Mouse (Mus musculus) layer of hippocampus, adult 9-11 months (tissue): Measurements from ENCODE around the gene Luc7l3.

Source experiments
- DNase-seq: peaks from one replicate; pipeline ENCODE4 v3.0.0; 2022

The Luc7l3 gene

DNA sequence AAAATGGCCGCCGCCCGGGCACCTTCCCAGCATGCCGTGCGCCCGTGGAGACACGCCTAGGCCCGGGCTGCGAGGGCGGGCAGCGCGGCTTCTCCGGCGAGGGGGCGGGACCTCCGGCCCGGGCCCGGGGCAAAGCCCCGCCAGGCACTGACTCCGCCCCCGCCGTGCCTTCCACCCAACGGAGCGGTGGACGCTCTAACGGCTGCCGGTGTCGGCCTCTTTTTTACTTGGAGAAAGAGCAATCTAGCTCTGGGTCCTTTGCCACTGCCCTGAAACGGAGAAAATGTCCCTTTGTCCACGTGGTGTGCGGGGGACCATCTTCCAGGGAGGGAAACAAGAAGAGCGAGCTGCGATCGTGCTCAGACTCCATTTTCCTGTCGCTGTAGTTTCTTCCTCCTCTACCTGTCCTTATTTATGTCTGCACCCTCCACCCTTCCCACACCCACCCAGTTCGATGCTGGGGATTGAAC is at the start of gene Luc7l3:
TSS of gene Luc7l3 (minus strand) at position 58 of the 470 bp plus-strand sequence.
- DNase-seq = peak; percentile 92

DNA sequence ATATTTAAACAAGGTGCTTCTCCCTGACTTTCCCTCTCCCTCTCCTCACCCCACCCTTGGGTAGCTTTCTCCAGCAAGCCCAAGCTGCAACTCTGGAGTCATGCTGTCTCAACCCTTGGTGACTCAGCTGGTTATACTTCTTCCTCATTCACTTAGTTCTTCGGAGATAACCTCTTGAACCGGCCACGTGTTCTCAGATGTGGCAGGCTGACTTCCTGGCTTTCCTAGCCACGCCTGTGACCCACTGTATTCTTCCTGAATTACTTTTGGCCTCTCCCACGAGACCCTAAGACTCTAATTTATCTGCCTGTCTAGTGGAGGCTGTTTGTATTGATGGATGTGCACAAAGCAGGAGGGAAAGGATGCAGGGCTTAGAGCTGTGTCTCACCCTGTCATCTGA is 49.0 kb upstream of the Luc7l3 start:
- no peak for DNase-seq

DNA sequence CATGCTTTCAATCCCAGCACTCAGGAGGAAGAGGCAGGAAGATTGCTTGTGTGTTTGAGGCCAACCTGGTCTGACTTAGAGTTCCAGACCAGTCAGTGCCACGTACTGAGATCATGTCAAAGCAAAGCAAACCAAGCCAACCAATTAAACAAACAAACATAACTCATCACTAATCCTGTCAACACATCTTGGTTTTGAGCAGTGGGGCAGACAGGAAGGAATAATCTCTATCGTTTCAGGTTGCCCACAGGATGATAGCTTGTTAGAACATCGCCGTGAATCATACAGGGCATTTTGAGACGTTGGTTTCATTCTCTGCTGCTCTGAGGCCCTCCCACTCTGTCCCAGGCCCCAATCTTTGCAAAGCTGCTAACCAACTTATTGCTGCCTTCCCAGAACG is 48.2 kb upstream of the Luc7l3 start:
- no peak for DNase-seq

DNA sequence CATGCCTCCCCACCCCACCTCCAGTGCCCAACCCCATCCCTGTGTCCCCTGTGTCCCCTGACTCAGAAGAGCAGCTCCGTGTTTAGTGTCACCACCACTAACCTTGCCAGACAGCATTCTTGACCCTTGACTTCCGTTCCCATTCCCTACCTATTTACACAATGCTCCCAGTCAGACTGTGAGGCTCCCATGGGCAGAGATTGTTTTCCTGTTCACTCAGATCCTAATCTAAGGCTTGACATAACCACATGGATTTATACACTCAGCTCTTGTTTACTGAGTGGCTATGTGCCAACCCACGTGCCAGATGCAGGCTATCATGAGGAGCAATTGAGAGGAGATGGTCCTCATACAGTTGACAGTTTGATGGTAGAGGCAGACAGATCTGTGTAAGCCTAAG is 43.6 kb upstream of the Luc7l3 start:
- DNase-seq = no peak

DNA sequence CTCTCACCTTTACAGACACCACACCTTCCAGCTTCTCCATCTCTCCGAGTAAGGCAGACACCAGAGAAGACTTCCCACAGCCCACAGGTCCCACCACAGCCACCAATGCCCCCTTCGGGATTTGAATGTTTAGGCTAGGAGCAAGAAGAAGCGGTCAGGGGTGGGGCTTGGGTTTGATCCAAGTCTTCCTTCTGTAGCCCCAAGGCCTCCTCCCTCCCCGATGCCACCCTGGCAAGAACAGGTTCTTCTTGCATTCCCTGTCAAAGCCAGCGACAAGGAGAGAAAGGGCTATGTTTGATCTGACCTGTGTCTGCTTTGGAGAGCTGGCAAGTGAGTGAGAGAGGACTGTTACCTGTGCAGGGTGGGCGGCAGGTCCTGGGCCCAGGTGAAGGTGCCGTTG is 41.9 kb upstream of the Luc7l3 start:
- DNase-seq = no peak

DNA sequence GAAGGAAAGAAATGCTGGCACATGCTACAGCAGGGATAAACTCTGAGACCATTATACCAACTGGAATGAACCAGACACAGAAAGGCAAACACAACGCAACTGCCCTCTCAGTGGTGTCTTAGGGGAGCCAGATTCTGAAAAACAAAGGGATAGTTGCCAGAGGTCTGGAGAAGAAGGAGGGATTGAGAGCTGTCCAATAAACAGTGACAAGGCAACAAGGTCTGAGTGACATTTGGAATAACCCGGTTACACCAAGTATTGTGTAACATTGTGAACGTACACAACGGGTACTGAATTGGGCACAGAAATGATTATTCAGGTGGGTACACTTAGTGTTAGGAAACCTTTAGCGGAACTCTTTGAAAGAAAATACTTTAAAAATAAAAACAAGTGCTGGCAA is 40.3 kb upstream of the Luc7l3 start:
- no peak for DNase-seq

- no peak for DNase-seq
Measured at GRCm38 (mm10) chr11:94361166-94361870, 39.5 kb upstream of the Luc7l3 start.

DNA sequence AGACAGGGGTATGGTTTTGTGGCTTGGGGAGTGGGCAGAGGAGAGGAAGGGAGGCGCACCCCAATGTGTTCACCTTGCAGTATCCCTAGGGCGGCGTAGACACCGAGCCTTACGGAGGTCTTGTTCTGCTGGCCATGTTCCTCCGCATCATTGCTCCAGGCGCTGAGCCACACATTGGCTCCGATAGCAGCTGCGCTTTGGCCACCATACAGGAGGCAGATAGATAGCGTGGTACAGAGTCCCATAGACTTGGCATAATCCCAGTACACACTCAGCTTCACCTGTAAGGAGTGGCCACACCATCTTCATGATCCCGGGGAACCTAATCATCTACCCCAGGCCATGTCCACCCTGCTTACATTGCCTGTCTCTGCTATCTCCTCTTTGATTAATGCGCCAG is 37.4 kb upstream of the Luc7l3 start:
- DNase-seq = no peak

DNA sequence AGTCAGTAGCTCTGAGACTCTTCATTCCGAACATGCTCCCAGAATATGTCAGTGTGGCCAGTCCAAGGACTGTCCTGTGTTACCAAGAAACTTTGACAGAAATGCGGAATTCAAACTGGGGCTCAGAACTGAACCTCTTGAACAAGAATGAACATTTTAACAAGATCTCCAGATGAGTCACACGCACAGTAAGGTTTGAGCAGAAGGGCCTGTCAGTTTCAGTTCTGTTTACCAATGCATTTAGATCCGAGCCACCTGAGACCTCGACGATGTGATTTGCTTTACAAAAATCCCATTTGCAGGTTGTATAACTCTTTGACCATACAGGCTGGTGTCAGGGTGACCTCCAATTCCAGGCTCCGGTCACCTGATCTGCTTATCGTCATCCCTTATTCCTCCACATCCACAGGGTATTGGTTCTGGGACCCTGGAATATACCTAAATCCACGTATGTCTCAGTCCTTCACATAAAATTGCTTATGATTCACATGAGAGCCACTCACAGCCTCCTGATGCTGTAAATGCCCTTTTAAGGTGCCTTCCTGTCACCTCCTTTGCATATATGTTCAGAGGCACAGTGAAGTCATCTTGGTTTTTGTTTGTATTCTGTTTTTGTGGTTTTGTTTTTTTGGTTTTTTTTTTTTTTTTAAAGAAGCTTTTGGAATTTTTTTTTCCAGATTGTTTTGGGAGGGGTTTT is 33.9 kb upstream of the Luc7l3 start:
- DNase-seq = no peak

DNA sequence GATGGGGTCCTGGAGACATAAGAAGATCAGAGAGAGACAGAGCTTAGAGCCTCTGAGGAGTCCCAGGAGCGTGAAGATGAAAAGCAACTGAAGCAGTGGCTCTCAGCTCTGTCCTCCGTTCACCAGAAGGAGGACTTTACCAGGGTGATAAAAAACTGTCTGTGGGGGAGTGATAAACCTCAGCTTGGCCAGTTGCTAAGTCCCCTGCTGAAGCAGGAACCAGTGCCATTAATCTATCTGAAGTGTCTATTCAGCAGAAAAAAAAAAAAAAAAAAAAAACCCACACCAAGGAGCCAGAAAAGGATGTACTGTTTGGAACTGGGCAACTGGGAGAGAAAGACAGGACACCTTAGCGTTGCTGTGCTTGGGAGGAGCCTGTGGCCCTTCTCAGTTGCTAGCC is 29.3 kb upstream of the Luc7l3 start:
- no peak for DNase-seq

GRCm38 (mm10) chr11:94350337-94350736 is 28.5 kb upstream of the Luc7l3 start:
- DNase-seq = no peak

GRCm38 (mm10) chr11:94349839-94350238 is 28.1 kb upstream of the Luc7l3 start:
- no peak for DNase-seq

DNA sequence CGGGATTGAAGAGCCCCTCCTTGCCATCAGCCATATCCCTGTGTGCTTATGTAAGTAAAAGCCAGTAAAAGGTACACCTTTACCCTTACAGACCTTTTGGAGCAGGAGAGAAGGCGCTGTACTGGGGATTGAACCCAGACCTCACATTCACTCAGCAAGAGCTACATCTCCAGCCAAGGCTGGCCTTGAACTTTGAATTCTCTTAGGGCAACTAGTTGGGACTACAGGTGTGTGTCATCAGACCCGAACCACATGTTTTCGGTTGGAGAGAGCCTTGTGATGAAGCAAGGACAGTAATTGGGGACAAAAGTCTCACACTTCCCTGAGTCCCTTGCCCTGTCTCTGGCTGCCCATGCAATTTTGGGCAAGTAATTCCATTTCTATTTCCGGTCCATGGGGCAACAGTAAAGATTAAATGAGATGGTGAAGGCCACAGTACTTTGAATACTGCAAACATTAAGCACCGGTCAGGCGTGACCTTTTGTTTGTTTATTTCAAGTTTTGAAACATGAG is 25.3 kb upstream of the Luc7l3 start:
- no peak for DNase-seq

GRCm38 (mm10) chr11:94346611-94347010 is 24.8 kb upstream of the Luc7l3 start:
- no peak for DNase-seq

DNA sequence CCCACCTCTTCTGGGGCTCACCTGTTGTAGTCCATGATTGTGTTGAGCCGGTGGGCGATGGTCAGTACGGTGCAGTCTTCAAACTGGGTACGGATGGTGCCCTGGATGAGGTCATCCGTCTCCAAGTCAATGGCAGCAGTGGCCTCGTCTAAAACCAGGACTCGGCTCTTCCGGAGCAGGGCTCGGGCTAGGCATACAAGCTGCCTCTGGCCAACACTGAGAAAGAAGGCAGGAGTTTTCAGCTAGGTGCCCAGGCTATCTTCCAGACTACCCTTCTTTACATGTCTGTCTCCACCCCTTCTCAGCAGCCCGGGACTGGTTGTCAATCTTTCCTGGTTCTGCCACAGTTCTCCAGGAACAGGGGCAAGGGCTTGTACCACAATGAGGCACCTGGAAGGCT is 24.1 kb upstream of the Luc7l3 start:
- DNase-seq = no peak

DNA sequence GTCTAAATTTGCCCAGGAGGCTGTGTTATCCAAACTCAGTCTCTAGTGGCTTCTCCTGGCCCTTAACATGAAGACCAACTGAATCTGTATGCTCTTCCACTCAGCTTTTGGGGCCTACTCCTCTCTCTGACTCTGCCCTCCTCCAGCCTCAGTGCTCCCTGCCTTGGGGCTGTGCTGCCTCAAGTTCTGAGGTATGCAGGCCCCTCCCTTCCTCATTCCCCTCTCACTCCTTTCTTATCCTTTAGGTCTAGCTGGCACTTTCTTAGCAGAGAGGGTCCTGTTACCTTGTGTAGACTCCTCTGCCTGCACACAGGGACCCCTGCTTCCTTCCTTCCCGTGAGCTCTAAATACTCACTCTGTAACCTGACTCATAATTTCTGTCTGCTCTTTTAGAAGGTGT is 22.7 kb upstream of the Luc7l3 start:
- DNase-seq = no peak

GRCm38 (mm10) chr11:94343955-94344358 is 22.2 kb upstream of the Luc7l3 start:
- no peak for DNase-seq

- DNase-seq = no peak
Measured at GRCm38 (mm10) chr11:94342114-94342905, 20.5 kb upstream of the Luc7l3 start.

GRCm38 (mm10) chr11:94340948-94341933 is 19.5 kb upstream of the Luc7l3 start:
- no peak for DNase-seq

DNA sequence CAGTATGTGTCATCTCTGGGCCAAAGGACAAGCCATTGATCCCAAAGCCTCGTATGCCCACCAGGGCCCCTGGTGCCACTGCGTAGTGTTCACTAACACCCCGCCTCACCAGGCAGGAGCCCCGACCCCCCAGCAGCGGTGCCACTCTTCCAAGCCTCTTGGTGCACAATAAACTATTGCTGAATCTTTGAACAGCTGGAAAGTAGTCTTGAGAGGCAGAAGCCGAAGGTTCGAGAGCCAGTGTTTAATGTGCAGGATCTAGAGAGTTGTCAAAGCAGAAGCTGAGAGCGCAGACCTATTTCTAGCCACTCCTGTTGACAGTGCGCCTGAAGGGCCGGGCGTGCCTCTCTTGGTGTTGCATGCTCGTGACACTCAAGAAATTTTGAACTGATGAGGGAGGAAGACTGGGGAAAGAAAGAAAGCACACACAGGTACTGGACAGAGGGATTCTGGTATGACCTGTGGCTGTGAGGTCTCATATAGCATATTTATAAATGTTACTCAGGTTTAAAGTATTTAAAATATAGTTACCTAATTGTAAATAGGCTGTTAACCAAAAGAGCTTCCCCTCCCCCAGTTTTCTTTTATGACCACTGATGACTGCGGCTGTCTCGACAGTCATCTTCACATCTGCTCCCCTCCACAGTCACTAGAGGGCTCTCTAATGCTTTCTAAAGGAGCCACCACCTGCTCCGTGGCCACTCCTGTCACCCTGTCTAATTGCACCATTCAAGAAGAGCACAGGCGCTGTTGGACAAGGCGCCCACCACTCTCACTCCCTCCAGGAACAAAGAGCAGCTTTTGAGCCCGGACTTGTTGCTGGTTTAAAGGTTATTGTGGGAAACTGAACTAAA is 18.2 kb upstream of the Luc7l3 start:
- DNase-seq = peak; percentile 52

DNA sequence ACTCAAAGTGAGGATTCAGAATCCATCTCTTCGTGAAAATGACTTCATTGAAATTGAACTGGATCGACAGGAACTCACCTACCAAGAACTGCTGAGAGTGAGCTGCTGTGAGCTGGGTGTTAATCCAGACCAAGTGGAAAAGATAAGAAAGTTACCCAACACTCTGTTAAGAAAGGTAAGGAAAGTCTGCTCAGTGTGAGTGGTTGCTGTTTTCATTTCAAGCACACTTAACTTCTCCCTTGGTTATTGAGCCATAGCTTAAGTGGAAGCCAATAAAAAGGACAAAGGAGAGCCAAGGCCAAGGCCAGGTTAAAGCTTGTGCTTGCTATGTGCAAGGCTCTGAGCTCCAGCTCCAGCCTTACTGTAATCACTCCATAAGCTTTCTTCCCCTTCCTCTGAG is 16.6 kb upstream of the Luc7l3 start:
- no peak for DNase-seq
